Mouse (Mus musculus) CH12.LX (cell line): Measurements from ENCODE around the gene Alad. TPM values are rescaled to one million over a fixed set of nuclear protein-coding genes. Genes with fewer than 3 reads are reported as not detected.

Source experiments
- DNase-seq: peaks from one replicate; pipeline ENCODE4 v3.0.0-alpha.2; 2013; ENCODE audit errors: extremely low read depth
- H3K27ac ChIP-seq: 2 replicates; pipeline ENCODE4 v1.5.1; 2012; ENCODE audit warnings: low read depth, mild to moderate bottlenecking, control low read depth, moderate library complexity; ENCODE audit not compliant: insufficient read depth
- H3K27me3 ChIP-seq: replicated peaks from 2 replicates; pipeline ENCODE3; 2012; ENCODE audit warnings: inconsistent platforms
- H3K36me3 ChIP-seq, 2 experiments: replicated peaks in 1 of 2; 2 replicates each; pipeline versions ENCODE3 to v1.6.1; 2012; ENCODE audit warnings: inconsistent platforms in 1 of 2, low read length in 1 of 2, mild to moderate bottlenecking in 1 of 2, mixed read lengths in 1 of 2, moderate library complexity in 1 of 2; ENCODE audit not compliant: control insufficient read depth in 1 of 2, insufficient read depth in 1 of 2
- H3K4me1 ChIP-seq, 2 experiments: 2 replicates each; pipeline ENCODE4 v1.6.1; 2012; ENCODE audit warnings: inconsistent platforms in 1 of 2, moderate library complexity in 1 of 2; ENCODE audit not compliant: insufficient read depth in 2 of 2, control insufficient read depth in 1 of 2
- H3K4me2 ChIP-seq: 2 replicates; pipeline ENCODE4 v1.6.1; 2012; ENCODE audit warnings: low read depth, mild to moderate bottlenecking, control low read depth; ENCODE audit not compliant: poor library complexity, insufficient read depth, severe bottlenecking
- H3K4me3 ChIP-seq, 3 experiments: fragments of 150-350 bp in 1 of 3; sonication (generic) in 1 of 3; replicated peaks in 1 of 3; 2 replicates each; pipeline versions ENCODE3 to v1.5.1; 2011 to 2012; ENCODE audit warnings: low read depth in 2 of 3, low read length in 2 of 3, mild to moderate bottlenecking in 2 of 3, moderate library complexity in 2 of 3, control low read depth in 1 of 3, improper control_type of control experiment in 1 of 3, inconsistent platforms in 1 of 3, mixed read lengths in 1 of 3; ENCODE audit not compliant: poor library complexity in 1 of 3
- H3K79me2 ChIP-seq: replicated peaks from 2 replicates; pipeline ENCODE4 v1.6.1; 2012; ENCODE audit warnings: mild to moderate bottlenecking, moderate library complexity; ENCODE audit not compliant: control insufficient read depth, poor library complexity, insufficient read depth, severe bottlenecking; ENCODE audit errors: extremely low read depth
- H3K9ac ChIP-seq: 2 replicates; pipeline ENCODE4 v1.6.1; 2012; ENCODE audit warnings: low read depth, mild to moderate bottlenecking, control low read depth, moderate library complexity; ENCODE audit not compliant: insufficient read depth
- H3K9me3 ChIP-seq: replicated peaks from 2 replicates; pipeline ENCODE3; 2012; ENCODE audit warnings: low read length, inconsistent platforms, mixed read lengths
- BHLHE40 ChIP-seq: IDR thresholded peaks from 2 replicates; pipeline ENCODE4 v1.6.1; 2011; ENCODE audit warnings: mild to moderate bottlenecking, low read depth, low read length, improper control_type of control experiment
- CHD1 ChIP-seq: IDR thresholded peaks from 2 replicates; pipeline ENCODE4 v1.6.1; 2012; ENCODE audit warnings: low read depth, low read length, improper control_type of control experiment, inconsistent platforms
- E2F4 ChIP-seq: IDR thresholded peaks from 2 replicates; pipeline ENCODE4 v1.6.1; 2011; ENCODE audit warnings: low read depth, low read length, improper control_type of control experiment; ENCODE audit not compliant: insufficient replicate concordance
- ELF1 ChIP-seq: IDR thresholded peaks from 2 replicates; pipeline ENCODE4 v1.6.1; 2014; ENCODE audit warnings: low read depth, mild to moderate bottlenecking, inconsistent platforms, low read length, improper control_type of control experiment
- ETS1 ChIP-seq: conservative IDR thresholded peaks from 2 replicates; pipeline ENCODE4 v1.6.1; 2012; ENCODE audit warnings: low read depth, mild to moderate bottlenecking, inconsistent platforms, low read length, improper control_type of control experiment, moderate library complexity
- GABPA ChIP-seq: IDR thresholded peaks from 2 replicates; pipeline ENCODE4 v1.6.1; 2012; ENCODE audit warnings: low read depth, low read length, improper control_type of control experiment, inconsistent platforms; ENCODE audit not compliant: insufficient replicate concordance
- JUN ChIP-seq: IDR thresholded peaks from 2 replicates; pipeline ENCODE4 v1.6.1; 2011; ENCODE audit warnings: low read depth, mild to moderate bottlenecking, low read length, improper control_type of control experiment, moderate library complexity; ENCODE audit not compliant: insufficient read depth
- JUND ChIP-seq: conservative IDR thresholded peaks from 2 replicates; pipeline ENCODE4 v1.6.1; 2011; ENCODE audit warnings: low read depth, low read length, improper control_type of control experiment
- KAT2A ChIP-seq: IDR thresholded peaks from 2 replicates; pipeline ENCODE4 v1.6.1; 2012; ENCODE audit warnings: low read length, improper control_type of control experiment, inconsistent platforms; ENCODE audit not compliant: insufficient replicate concordance
- MAX ChIP-seq: IDR thresholded peaks from 2 replicates; pipeline ENCODE4 v1.6.1; 2011; ENCODE audit warnings: low read length, improper control_type of control experiment
- MAZ ChIP-seq: IDR thresholded peaks from 2 replicates; pipeline ENCODE4 v1.6.1; 2012; ENCODE audit warnings: low read depth, mild to moderate bottlenecking, inconsistent platforms, low read length, improper control_type of control experiment, moderate library complexity
- MYC ChIP-seq: IDR thresholded peaks from 2 replicates; pipeline ENCODE4 v1.6.1; 2011; ENCODE audit warnings: low read depth, mild to moderate bottlenecking, improper control_type of control experiment, low read length
- NELFE ChIP-seq: IDR thresholded peaks from 2 replicates; pipeline ENCODE4 v1.6.1; 2011; ENCODE audit warnings: low read depth, low read length, improper control_type of control experiment
- PAX5 ChIP-seq: IDR thresholded peaks from 2 replicates; pipeline ENCODE4 v1.6.1; 2012; ENCODE audit warnings: low read length, inconsistent platforms, mixed read lengths
- RAD21 ChIP-seq: IDR thresholded peaks from 2 replicates; pipeline ENCODE4 v1.6.1; 2011; ENCODE audit warnings: low read depth, mild to moderate bottlenecking, low read length, improper control_type of control experiment, moderate library complexity
- RCOR1 ChIP-seq: conservative IDR thresholded peaks from 2 replicates; pipeline ENCODE4 v1.6.1; 2012; ENCODE audit warnings: low read depth, mild to moderate bottlenecking, inconsistent platforms, low read length, improper control_type of control experiment
- SIN3A ChIP-seq: IDR thresholded peaks from 2 replicates; pipeline ENCODE4 v1.6.1; 2012; ENCODE audit warnings: low read length, improper control_type of control experiment, inconsistent platforms
- SMC3 ChIP-seq: IDR thresholded peaks from 2 replicates; pipeline ENCODE4 v1.6.1; 2011; ENCODE audit warnings: low read depth, low read length, improper control_type of control experiment
- UBTF ChIP-seq: IDR thresholded peaks from 2 replicates; pipeline ENCODE4 v1.6.1; 2012; ENCODE audit warnings: low read depth, mild to moderate bottlenecking, inconsistent platforms, low read length, improper control_type of control experiment, moderate library complexity
- USF1 ChIP-seq: IDR thresholded peaks from 2 replicates; pipeline ENCODE4 v1.6.1; 2014; ENCODE audit warnings: low read depth, mild to moderate bottlenecking, inconsistent platforms, low read length, improper control_type of control experiment
- ZKSCAN1 ChIP-seq: IDR thresholded peaks from 2 replicates; pipeline ENCODE4 v1.6.1; 2012; ENCODE audit warnings: low read depth, inconsistent platforms, low read length, improper control_type of control experiment, borderline replicate concordance
- ZMIZ1 ChIP-seq: IDR thresholded peaks from 2 replicates; pipeline ENCODE4 v1.6.1; 2012; ENCODE audit warnings: low read depth, mild to moderate bottlenecking, inconsistent platforms, low read length, improper control_type of control experiment
- ZNF384 ChIP-seq: IDR thresholded peaks from 2 replicates; pipeline ENCODE4 v1.6.1; 2012; ENCODE audit warnings: low read depth, low read length, improper control_type of control experiment, inconsistent platforms
- dilution Hi-C: fragments of 300-500 bp; cut with MboI; formaldehyde crosslinking; loops from 2 replicates; pipeline ENCODE4 v1.14.3; 2020; ENCODE audit warnings: low sequenced_read_pairs; ENCODE audit not compliant: extremely low pct_unique_long_range_greater_than_20kb, extremely low pct_ligation_motif_present
- in situ Hi-C: fragments of 300-500 bp; cut with MboI; formaldehyde crosslinking; loops from 3 replicates; pipeline ENCODE4 v1.14.3; 2019; ENCODE audit warnings: low sequenced_read_pairs, low pct_ligation_motif_present, low pct_unique_long_range_greater_than_20kb, mixed read lengths
- polyA plus RNA-seq: library from polyadenylated mRNA; unstranded; fragments of >175 nt; gene quantifications from 2 replicates; pipeline ENCODE4 v1.2.1, GENCODE M21; 2012; ENCODE audit warnings: low read depth; ENCODE audit not compliant: insufficient read length
- total RNA-seq, 2 experiments: library from RNA; depleted of rRNA; stranded (reverse); fragments of 300-350 nt in 1 of 2; fragments of >200 nt in 1 of 2; gene quantifications; 2 replicates each; pipeline ENCODE4 v1.2.3; 2012 to 2014

The Alad gene
- total and polyA plus RNA-seq, 3 experiments, result 35.1 to 79.0 (median 78.2) TPM

- H3K4me2 ChIP-seq, result no peak overlapping the region
- peaks cover 14 to 52% of the 10 kb centered on the region in 2 experiments for H3K4me1 ChIP-seq
- TF ChIP-seq JUND, result no peak
- TF ChIP-seq USF1, result no peak
- TF ChIP-seq ZNF384, result no peak
- TF ChIP-seq RCOR1, result no peak
- no peak for TF ChIP-seq SIN3A
- TF ChIP-seq MAX, result no peak
- TF ChIP-seq BHLHE40, result no peak
- TF ChIP-seq ELF1, result no peak
- TF ChIP-seq KAT2A, result no peak
- no peak overlapping the region for H3K4me3 ChIP-seq
- no peaks in the 10 kb centered on the region for H3K9me3 ChIP-seq
- H3K36me3 ChIP-seq, result no peaks in the 10 kb centered on the region
- in situ Hi-C loops, result no loop called here
- dilution Hi-C loops, result no loop called here
- no peaks in the 10 kb centered on the region for H3K27me3 ChIP-seq
- DNase-seq, result no peak
- no peak overlapping the region for H3K27ac ChIP-seq
- H3K9ac ChIP-seq, result no peak overlapping the region
- H3K79me2 ChIP-seq, result no peaks in the 10 kb centered on the region
Measured at GRCm38 (mm10) chr4:62477542-62478244, 42.0 kb downstream of the Alad start.

- Histone ChIP-seq H3K27me3 (no peaks in the 10 kb centered on the region), H3K9me3 (no peaks in the 10 kb centered on the region), H3K36me3 (no peaks in the 10 kb centered on the region), H3K4me3 (no peak overlapping the region)
- no peak for DNase-seq
- in situ Hi-C loops, result no loop called here
- TF ChIP-seq UBTF (no peak), ETS1 (no peak), RAD21 (no peak)
- TF ChIP-seq, all 38 proteins: peak for 0
- Histone ChIP-seq H3K9ac (no peak overlapping the region), H3K4me2 (no peak overlapping the region), H3K79me2 (no peaks in the 10 kb centered on the region), H3K27ac (no peak overlapping the region), H3K4me1 (peaks cover 11 to 33% of the 10 kb centered on the region in 2 experiments)
- dilution Hi-C loops, result no loop called here
Measured at GRCm38 (mm10) chr4:62475793-62476192, 43.9 kb downstream of the Alad start.

- Histone ChIP-seq H3K27ac (no peak overlapping the region), H3K4me2 (no peak overlapping the region), H3K4me3 (no peak overlapping the region), H3K4me1 (peaks cover 10 to 32% of the 10 kb centered on the region in 2 experiments), H3K9ac (no peak overlapping the region), H3K9me3 (no peaks in the 10 kb centered on the region), H3K36me3 (no peaks in the 10 kb centered on the region), H3K79me2 (no peaks in the 10 kb centered on the region)
- no peak for DNase-seq
- TF ChIP-seq CHD1 (no peak), USF1 (no peak), ZNF384 (no peak), JUN (no peak), ZKSCAN1 (no peak), NELFE (no peak), GABPA (no peak), E2F4 (no peak), MYC (no peak), PAX5 (no peak), JUND (no peak), ETS1 (no peak), ZMIZ1 (no peak), MAZ (no peak), SMC3 (no peak)
- TF ChIP-seq, all 38 proteins: peak for 0
- H3K27me3 ChIP-seq, result no peaks in the 10 kb centered on the region
- in situ Hi-C loops, result no loop called here
- dilution Hi-C loops, result no loop called here
Measured at GRCm38 (mm10) chr4:62475131-62475530, 44.6 kb downstream of the Alad start.
